Mouse (Mus musculus) intestine, postnatal 0 days (tissue): Measurements from ENCODE around the gene Irf2bp1. TPM values are rescaled to one million over a fixed set of nuclear protein-coding genes. Genes with fewer than 3 reads are reported as not detected.
A peak's percentile ranks its signal among the peaks of the same experiment; 100 is the strongest.

Experiments
- ATAC-seq: fragments of 200-750 bp; cut with Nextera tagmentation; 2 replicates; pipeline ENCODE4 v1.8.0; 2017; ENCODE audit warnings: mild to moderate bottlenecking, moderate TSS enrichment, moderate library complexity
- H3K27ac ChIP-seq: fragments of 300-500 bp; sonication (generic); 2 replicates; pipeline ENCODE4 v1.5.1; 2014; ENCODE audit warnings: mild to moderate bottlenecking, low read depth, low read length, moderate library complexity
- H3K27me3 ChIP-seq: fragments of 300-500 bp; sonication (generic); replicated peaks from 2 replicates; pipeline ENCODE4 v1.6.1; 2014; ENCODE audit warnings: low read length, mixed read lengths; ENCODE audit not compliant: control insufficient read depth, insufficient read depth
- H3K36me3 ChIP-seq: fragments of 300-500 bp; sonication (generic); 2 replicates; pipeline ENCODE4 v1.6.1; 2014; ENCODE audit warnings: mild to moderate bottlenecking, moderate library complexity; ENCODE audit not compliant: control insufficient read depth, insufficient read depth
- H3K4me1 ChIP-seq: fragments of 300-500 bp; sonication (generic); replicated peaks from 2 replicates; pipeline ENCODE4 v1.6.1; 2014; ENCODE audit warnings: antibody characterized with exemption, low read length, mixed read lengths; ENCODE audit not compliant: control insufficient read depth, insufficient read depth
- H3K4me2 ChIP-seq: fragments of 300-500 bp; sonication (generic); replicated peaks from 2 replicates; pipeline ENCODE4 v1.6.1; 2014; ENCODE audit warnings: low read depth, mild to moderate bottlenecking, moderate library complexity
- H3K4me3 ChIP-seq: fragments of 300-500 bp; sonication (generic); 2 replicates; pipeline ENCODE4 v1.5.1; 2014; ENCODE audit warnings: low read depth, low read length
- H3K9ac ChIP-seq: fragments of 300-500 bp; sonication (generic); 2 replicates; pipeline ENCODE4 v1.6.1; 2014; ENCODE audit warnings: mild to moderate bottlenecking, low read depth, low read length
- H3K9me3 ChIP-seq: fragments of 300-500 bp; sonication (generic); 2 replicates; pipeline ENCODE4 v1.6.1; 2016; ENCODE audit warnings: mixed run types; ENCODE audit not compliant: control insufficient read depth
- CTCF ChIP-seq: sonication (generic); IDR thresholded peaks from 2 replicates; pipeline ENCODE4 v1.5.1; 2016; ENCODE audit warnings: low read depth, mild to moderate bottlenecking, control low read depth, antibody characterized with exemption, moderate library complexity
- WGBS: fragments of 180-500 bp; shearing (Covaris S2); extraction: QIAGEN DNeasy Blood & Tissue Kit; methylation state at CpG from one replicate; pipeline ENCODE4 v1.1.7; 2014; 5-methylcytosine and 5-hydroxymethylcytosine counted together
- polyA plus RNA-seq: library from polyadenylated mRNA; unstranded; fragments of >200 nt; fragmentation: Nextera tagmentation; extraction: Ambion mirVana; gene quantifications from 2 replicates; pipeline ENCODE4 v1.2.1, GENCODE M21; 2015

Gene Irf2bp1
- polyA plus RNA-seq, 1 experiment from 2014 or later = 11.4 TPM

GRCm38 (mm10) chr7:18963294-18963843 lies 40.5 kb upstream of the Irf2bp1 start:
- Histone ChIP-seq H3K4me2 (peak overlapping the region; percentile 37; the same call in 1 of the 2 replicates), H3K27me3 (peaks cover 63% of the 10 kb centered on the region), H3K9me3 (no peaks in the 10 kb centered on the region), H3K4me3 (no peak overlapping the region), H3K27ac (no peak overlapping the region), H3K9ac (no peak overlapping the region), H3K4me1 (no peaks in the 10 kb centered on the region), H3K36me3 (no peaks in the 10 kb centered on the region)
- TF ChIP-seq CTCF = no peak
- no peak for ATAC-seq
- 2% methylated on average over 19 of the region's 19 CpGs for WGBS

- WGBS = 80% methylated on average over 5 of the region's 5 CpGs
- H3K9ac ChIP-seq = no peak overlapping the region
- no peak overlapping the region for H3K4me2 ChIP-seq
- H3K36me3 ChIP-seq = no peaks in the 10 kb centered on the region
- no peaks in the 10 kb centered on the region for H3K4me1 ChIP-seq
- no peak overlapping the region for H3K27ac ChIP-seq
- no peak overlapping the region for H3K4me3 ChIP-seq
- TF ChIP-seq CTCF = no peak
- peaks cover 49% of the 10 kb centered on the region for H3K27me3 ChIP-seq
- no peak for ATAC-seq
- H3K9me3 ChIP-seq = no peaks in the 10 kb centered on the region
These were observed 38.5 kb upstream of the Irf2bp1 start for GRCm38 (mm10) chr7:18965312-18965711.

DNA sequence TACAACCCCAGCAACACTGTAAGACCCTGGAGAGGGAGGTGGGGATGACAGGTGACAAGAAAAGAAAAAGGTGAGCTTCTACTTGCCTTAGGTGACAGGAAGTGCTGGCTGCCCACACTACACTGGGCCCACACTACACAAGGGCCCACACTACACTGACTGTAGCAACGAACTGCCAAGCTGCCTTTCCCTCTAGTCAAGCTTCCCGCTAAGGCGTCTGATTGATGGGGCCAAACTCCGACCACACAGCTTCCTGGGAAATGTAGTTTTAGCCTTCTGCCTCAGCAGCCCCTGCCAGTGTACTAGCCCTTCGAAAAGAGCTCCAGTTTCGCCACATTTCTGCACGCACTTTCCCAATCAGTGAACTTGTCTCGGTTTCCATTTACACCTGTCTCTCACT lies 36.2 kb upstream of the Irf2bp1 start:
- H3K4me1 ChIP-seq = no peaks in the 10 kb centered on the region
- ATAC-seq = no peak
- no peak overlapping the region for H3K27ac ChIP-seq
- H3K36me3 ChIP-seq = no peaks in the 10 kb centered on the region
- peaks cover 26% of the 10 kb centered on the region for H3K27me3 ChIP-seq
- H3K9ac ChIP-seq = no peak overlapping the region
- no peak for TF ChIP-seq CTCF
- H3K4me3 ChIP-seq = no peak overlapping the region
- no peaks in the 10 kb centered on the region for H3K9me3 ChIP-seq
- 11% methylated on average over 8 of the region's 8 CpGs for WGBS
- H3K4me2 ChIP-seq = no peak overlapping the region

DNA sequence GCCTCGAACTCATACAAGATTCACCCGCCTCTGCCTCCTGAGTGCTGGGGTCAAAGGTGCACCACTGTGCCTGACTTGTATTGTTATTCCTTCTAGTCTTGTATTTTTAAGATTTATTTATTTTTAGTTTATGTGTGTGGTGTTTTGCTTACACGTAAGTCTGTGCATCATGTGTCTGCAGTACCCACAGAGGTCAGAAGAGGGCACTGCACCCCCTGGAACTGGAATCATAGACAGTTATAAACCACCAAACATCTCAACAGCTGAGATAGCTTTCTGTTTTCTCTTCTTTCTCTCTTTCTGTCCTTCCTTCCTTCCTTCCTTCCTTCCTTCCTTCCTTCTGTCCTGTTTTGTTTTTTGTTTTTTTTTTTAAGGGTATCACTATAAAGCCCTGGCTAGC lies 32.9 kb upstream of the Irf2bp1 start:
- Histone ChIP-seq H3K4me1 (no peaks in the 10 kb centered on the region), H3K9ac (no peak overlapping the region), H3K27ac (no peak overlapping the region), H3K4me2 (no peak overlapping the region), H3K27me3 (no peaks in the 10 kb centered on the region), H3K4me3 (no peak overlapping the region), H3K9me3 (no peaks in the 10 kb centered on the region), H3K36me3 (no peaks in the 10 kb centered on the region)
- no peak for ATAC-seq
- TF ChIP-seq CTCF = peak; percentile 33
- 91% methylated on average over 3 of the region's 3 CpGs for WGBS

GRCm38 (mm10) chr7:18978381-18978780 lies 25.5 kb upstream of the Irf2bp1 start:
- Histone ChIP-seq H3K27me3 (no peaks in the 10 kb centered on the region), H3K4me3 (no peak overlapping the region), H3K4me1 (no peaks in the 10 kb centered on the region), H3K9ac (no peak overlapping the region), H3K27ac (no peak overlapping the region), H3K4me2 (no peak overlapping the region), H3K9me3 (no peaks in the 10 kb centered on the region), H3K36me3 (no peaks in the 10 kb centered on the region)
- no peak for TF ChIP-seq CTCF
- ATAC-seq = no peak
- WGBS = 73% methylated on average over 9 of the region's 9 CpGs

GRCm38 (mm10) chr7:18986503-18986902 lies 17.3 kb upstream of the Irf2bp1 start:
- H3K4me3 ChIP-seq = no peak overlapping the region
- H3K4me2 ChIP-seq = no peak overlapping the region
- no peak for ATAC-seq
- no peaks in the 10 kb centered on the region for H3K9me3 ChIP-seq
- H3K36me3 ChIP-seq = no peaks in the 10 kb centered on the region
- H3K27me3 ChIP-seq = peaks cover 11% of the 10 kb centered on the region
- H3K9ac ChIP-seq = no peak overlapping the region
- no peak for TF ChIP-seq CTCF
- H3K27ac ChIP-seq = no peak overlapping the region
- peaks cover 3% of the 10 kb centered on the region; the same call in 1 of the 2 replicates for H3K4me1 ChIP-seq
- 64% methylated on average over 2 of the region's 2 CpGs for WGBS

DNA sequence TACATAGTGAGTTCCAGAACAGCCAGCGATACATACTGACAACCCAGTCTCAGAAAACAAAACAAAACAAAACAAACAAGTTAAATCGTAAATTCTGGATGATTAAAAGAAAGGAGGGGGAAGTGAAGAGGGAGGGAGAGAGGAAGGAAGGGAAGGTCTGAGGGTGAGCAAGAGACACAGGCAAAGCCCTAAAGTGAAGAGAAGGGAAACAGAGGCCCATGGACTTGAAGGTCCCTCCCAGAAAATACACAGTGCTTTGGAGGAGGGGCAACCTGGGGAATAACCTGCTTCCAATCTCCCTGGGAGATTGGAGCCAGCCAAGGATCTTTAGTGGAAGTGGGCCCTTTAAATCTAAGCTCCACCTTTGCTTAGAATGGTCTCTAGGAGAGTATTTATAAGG lies 16.7 kb upstream of the Irf2bp1 start, which contains the start of gene Nanos2:
Nanos2 (plus strand) TSS at position 301 of the 400 bp plus-strand sequence.
- 53% methylated on average over 2 of the region's 2 CpGs for WGBS
- no peak within 1 kb of the TSS for H3K4me3 ChIP-seq
- peaks cover 7% of the 10 kb centered on the region for H3K4me1 ChIP-seq
- ATAC-seq = no peak
- no peaks in the 10 kb centered on the region for H3K36me3 ChIP-seq
- no peak within 1 kb of the TSS for H3K9ac ChIP-seq
- no peak for TF ChIP-seq CTCF
- H3K27ac ChIP-seq = no peak within 1 kb of the TSS
- H3K4me2 ChIP-seq = no peak within 1 kb of the TSS
- H3K9me3 ChIP-seq = no peaks in the 10 kb centered on the region
- peaks cover 17% of the 10 kb centered on the region for H3K27me3 ChIP-seq
